Mouse (Mus musculus) forebrain, postnatal 0 days (tissue): ENCODE results near the gene Parp4. TPM values are rescaled to one million over a fixed set of nuclear protein-coding genes. Genes with fewer than 3 reads are reported as not detected.

Source experiments
- ATAC-seq: fragments of 200-750 bp; cut with Nextera tagmentation; 2 replicates; pipeline ENCODE4 v1.8.0; 2017; ENCODE audit warnings: mild to moderate bottlenecking, moderate library complexity
- DNase-seq: peaks from one replicate; pipeline ENCODE4 v3.0.0-alpha.2; 2015
- H3K27ac ChIP-seq: fragments of 300-500 bp; sonication (generic); 2 replicates; pipeline ENCODE4 v1.5.1; 2014; ENCODE audit warnings: low read depth, mild to moderate bottlenecking, antibody characterized with exemption, low read length, moderate library complexity, mixed read lengths
- H3K27me3 ChIP-seq: fragments of 300-500 bp; sonication (generic); 2 replicates; pipeline ENCODE4 v1.6.1; 2014; ENCODE audit warnings: mild to moderate bottlenecking, low read length, mixed read lengths; ENCODE audit not compliant: insufficient read depth
- H3K36me3 ChIP-seq: fragments of 300-500 bp; sonication (generic); 2 replicates; pipeline ENCODE4 v1.6.1; 2014; ENCODE audit warnings: mild to moderate bottlenecking, moderate library complexity; ENCODE audit not compliant: insufficient read depth
- H3K4me1 ChIP-seq: fragments of 300-500 bp; sonication (generic); 2 replicates; pipeline ENCODE4 v1.6.1; 2014; ENCODE audit warnings: antibody characterized with exemption; ENCODE audit not compliant: insufficient read depth
- H3K4me2 ChIP-seq: fragments of 300-500 bp; sonication (generic); 2 replicates; pipeline ENCODE4 v1.6.1; 2014; ENCODE audit warnings: low read depth, mild to moderate bottlenecking, moderate library complexity
- H3K4me3 ChIP-seq: fragments of 300-500 bp; sonication (generic); 2 replicates; pipeline ENCODE4 v1.5.1; 2014; ENCODE audit warnings: low read depth, low read length, mixed read lengths
- H3K9ac ChIP-seq: fragments of 300-500 bp; sonication (generic); 2 replicates; pipeline ENCODE4 v1.6.1; 2014; ENCODE audit warnings: mild to moderate bottlenecking
- H3K9me3 ChIP-seq: fragments of 300-500 bp; sonication (generic); 2 replicates; pipeline ENCODE4 v1.6.1; 2016; ENCODE audit warnings: low read length
- CTCF ChIP-seq: sonication (generic); IDR thresholded peaks from 2 replicates; pipeline ENCODE4 v1.5.1; 2016; ENCODE audit warnings: antibody characterized with exemption, control low read depth, low read depth
- WGBS: fragments of 180-500 bp; shearing (Covaris S2); extraction: QIAGEN DNeasy Blood & Tissue Kit; methylation state at CpG from one replicate; pipeline ENCODE4 v1.1.7; 2014; 5-methylcytosine and 5-hydroxymethylcytosine counted together
- polyA plus RNA-seq: library from polyadenylated mRNA; unstranded; fragments of >200 nt; fragmentation: Nextera tagmentation; extraction: Ambion mirVana; gene quantifications from 2 replicates; pipeline ENCODE4 v1.2.1, GENCODE M21; 2015
- total RNA-seq: library from RNA; depleted of rRNA; stranded (reverse); fragments of >200 nt; gene quantifications from 2 replicates; pipeline ENCODE4 v1.2.3, GENCODE M21; 2014

Gene Parp4
- total and polyA plus RNA-seq, 2 experiments from 2014 or later = 0.80 to 1.3 TPM

- Histone ChIP-seq H3K9ac (no peak overlapping the region), H3K27ac (no peak overlapping the region), H3K9me3 (no peaks in the 10 kb centered on the region), H3K4me1 (peaks cover 5% of the 10 kb centered on the region; the same call in 1 of the 2 replicates), H3K27me3 (no peaks in the 10 kb centered on the region), H3K4me2 (no peak overlapping the region), H3K36me3 (no peaks in the 10 kb centered on the region), H3K4me3 (no peak overlapping the region)
- ATAC-seq (no peak), DNase-seq (no peak)
- WGBS = 57% methylated on average over 8 of the region's 8 CpGs
- TF ChIP-seq CTCF = no peak
Measured at GRCm38 (mm10) chr14:56579011-56579410, 3.6 kb downstream of the Parp4 start.

GRCm38 (mm10) chr14:56581117-56581516 is 5.7 kb downstream of the Parp4 start:
- H3K4me3 ChIP-seq = no peak overlapping the region
- no peaks in the 10 kb centered on the region for H3K27me3 ChIP-seq
- 59% methylated on average over 5 of the region's 5 CpGs for WGBS
- H3K4me2 ChIP-seq = no peak overlapping the region
- H3K36me3 ChIP-seq = no peaks in the 10 kb centered on the region
- TF ChIP-seq CTCF = no peak
- H3K27ac ChIP-seq = no peak overlapping the region
- H3K4me1 ChIP-seq = no peaks in the 10 kb centered on the region
- ATAC-seq = no peak
- DNase-seq = no peak
- H3K9me3 ChIP-seq = no peaks in the 10 kb centered on the region
- no peak overlapping the region for H3K9ac ChIP-seq

- Histone ChIP-seq H3K9me3 (no peaks in the 10 kb centered on the region), H3K9ac (no peak overlapping the region), H3K4me1 (no peaks in the 10 kb centered on the region), H3K27me3 (no peaks in the 10 kb centered on the region), H3K36me3 (no peaks in the 10 kb centered on the region), H3K4me2 (no peak overlapping the region), H3K27ac (no peak overlapping the region), H3K4me3 (no peak overlapping the region)
- no peak for ATAC-seq
- TF ChIP-seq CTCF = no peak
- DNase-seq = no peak
- WGBS = 95% methylated on average over 6 of the region's 6 CpGs
Measured at GRCm38 (mm10) chr14:56582294-56582693, 6.9 kb downstream of the Parp4 start.

GRCm38 (mm10) chr14:56592191-56592590 is 16.8 kb downstream of the Parp4 start:
- no peaks in the 10 kb centered on the region for H3K4me1 ChIP-seq
- H3K36me3 ChIP-seq = no peaks in the 10 kb centered on the region
- H3K4me2 ChIP-seq = no peak overlapping the region
- TF ChIP-seq CTCF = no peak
- H3K9ac ChIP-seq = no peak overlapping the region
- H3K4me3 ChIP-seq = no peak overlapping the region
- 95% methylated on average over 9 of the region's 9 CpGs for WGBS
- H3K9me3 ChIP-seq = no peaks in the 10 kb centered on the region
- no peaks in the 10 kb centered on the region for H3K27me3 ChIP-seq
- ATAC-seq (no peak), DNase-seq (no peak)
- H3K27ac ChIP-seq = no peak overlapping the region

- no peaks in the 10 kb centered on the region for H3K36me3 ChIP-seq
- no peak for ATAC-seq
- H3K4me1 ChIP-seq = no peaks in the 10 kb centered on the region
- H3K27ac ChIP-seq = no peak overlapping the region
- DNase-seq = no peak
- no peak overlapping the region for H3K4me3 ChIP-seq
- TF ChIP-seq CTCF = no peak
- WGBS = 96% methylated on average over 1 of the region's 1 CpGs
- no peaks in the 10 kb centered on the region for H3K9me3 ChIP-seq
- H3K27me3 ChIP-seq = no peaks in the 10 kb centered on the region
- H3K9ac ChIP-seq = no peak overlapping the region
- no peak overlapping the region for H3K4me2 ChIP-seq
Measured at GRCm38 (mm10) chr14:56594811-56595210, 19.4 kb downstream of the Parp4 start.

- peak; percentile 61 for TF ChIP-seq CTCF
- peak; percentile 15 for DNase-seq
- no peaks in the 10 kb centered on the region for H3K36me3 ChIP-seq
- H3K27ac ChIP-seq = no peak overlapping the region
- WGBS = 48% methylated on average over 6 of the region's 6 CpGs
- H3K4me1 ChIP-seq = no peaks in the 10 kb centered on the region
- H3K9me3 ChIP-seq = no peaks in the 10 kb centered on the region
- H3K4me3 ChIP-seq = no peak overlapping the region
- no peak for ATAC-seq
- no peaks in the 10 kb centered on the region for H3K27me3 ChIP-seq
- H3K9ac ChIP-seq = no peak overlapping the region
- H3K4me2 ChIP-seq = no peak overlapping the region
Measured at GRCm38 (mm10) chr14:56598759-56599158, 23.3 kb downstream of the Parp4 start.

- no peak overlapping the region for H3K4me3 ChIP-seq
- ATAC-seq (peak; percentile 66), DNase-seq (peak; percentile 58)
- no peaks in the 10 kb centered on the region for H3K4me1 ChIP-seq
- no peak for TF ChIP-seq CTCF
- no peaks in the 10 kb centered on the region for H3K36me3 ChIP-seq
- H3K9ac ChIP-seq = no peak overlapping the region
- WGBS = 59% methylated on average over 9 of the region's 9 CpGs
- H3K27ac ChIP-seq = no peak overlapping the region
- no peaks in the 10 kb centered on the region for H3K27me3 ChIP-seq
- no peaks in the 10 kb centered on the region for H3K9me3 ChIP-seq
- H3K4me2 ChIP-seq = no peak overlapping the region
Measured at GRCm38 (mm10) chr14:56602069-56602468, 26.6 kb downstream of the Parp4 start.

- no peaks in the 10 kb centered on the region for H3K4me1 ChIP-seq
- no peak overlapping the region for H3K27ac ChIP-seq
- WGBS = 95% methylated on average over 5 of the region's 5 CpGs
- TF ChIP-seq CTCF = no peak
- no peaks in the 10 kb centered on the region for H3K9me3 ChIP-seq
- no peak for DNase-seq
- no peak overlapping the region for H3K9ac ChIP-seq
- ATAC-seq = no peak
- no peak overlapping the region for H3K4me3 ChIP-seq
- no peak overlapping the region for H3K4me2 ChIP-seq
- H3K36me3 ChIP-seq = no peaks in the 10 kb centered on the region
- H3K27me3 ChIP-seq = no peaks in the 10 kb centered on the region
Measured at GRCm38 (mm10) chr14:56604438-56604837, 29.0 kb downstream of the Parp4 start.
